Mouse (Mus musculus): Measurements from ENCODE around the gene Rftn1.
A peak's percentile ranks its signal among the peaks of the same experiment; 100 is the strongest.

- TF ChIP-seq POLR2A (IDR thresholded peaks at IDR 0.05; ENCODE audit: low read depth, low read length) (peak; percentile 57), CTCF (conservative IDR thresholded peaks at IDR 0.05 in 1 of 2, IDR thresholded peaks at IDR 0.05 in 1 of 2; ENCODE audit: low read depth in 2 of 2, low read length in 2 of 2) (peak in 1 of 2 experiments; percentile 2; a peak in 1 of 4 replicates), ZC3H11A (IDR thresholded peaks at IDR 0.05; ENCODE audit: low read depth, low read length) (no peak), EP300 (IDR thresholded peaks at IDR 0.05; ENCODE audit: low read length) (no peak), MAX (IDR thresholded peaks at IDR 0.05; ENCODE audit: low read length) (no peak; the same call in 1 of the 2 replicates), NRF1 (IDR thresholded peaks at IDR 0.05; ENCODE audit: low read depth, low read length) (no peak), RAD21 (IDR thresholded peaks at IDR 0.05; ENCODE audit: low read depth, low read length) (no peak), TCF12 (IDR thresholded peaks at IDR 0.05; ENCODE audit: low read depth, low read length) (0 out of 2 replicates have a peak, but pooled peaks have one; percentile 32), USF2 (conservative IDR thresholded peaks at IDR 0.05; ENCODE audit: low read depth, low read length) (no peak), BHLHE40 (IDR thresholded peaks at IDR 0.05; ENCODE audit: low read depth, low read length) (peak; percentile 36; the same call in 1 of the 2 replicates), SMC3 (IDR thresholded peaks at IDR 0.05; ENCODE audit: low read depth, low read length) (peak; percentile 38), TBP (conservative IDR thresholded peaks at IDR 0.05; ENCODE audit: low read depth, low read length) (no peak)
These were observed 122.4 kb downstream of the Rftn1 start for GRCm38 (mm10) chr17:50067774-50068680.
